Mouse (Mus musculus): ENCODE measurements at regions not wholly inside any gene's neighbourhood (a gene's known extent, or its start where the extent isn't known, plus 50 kb on each side); places are given as distances from the start of the nearest gene placed in this dataset.

- no peak for DNase-seq (ENCODE audit: low spot score in 2 of 2)
Observed at GRCm38 (mm10) chr16:95929700-95930435, 60.9 kb downstream of the Psmg1 start.

GRCm38 (mm10) chr16:95928290-95929260 is 62.2 kb downstream of the Psmg1 start:
- no peak for DNase-seq (ENCODE audit: low spot score in 2 of 2)

DNA sequence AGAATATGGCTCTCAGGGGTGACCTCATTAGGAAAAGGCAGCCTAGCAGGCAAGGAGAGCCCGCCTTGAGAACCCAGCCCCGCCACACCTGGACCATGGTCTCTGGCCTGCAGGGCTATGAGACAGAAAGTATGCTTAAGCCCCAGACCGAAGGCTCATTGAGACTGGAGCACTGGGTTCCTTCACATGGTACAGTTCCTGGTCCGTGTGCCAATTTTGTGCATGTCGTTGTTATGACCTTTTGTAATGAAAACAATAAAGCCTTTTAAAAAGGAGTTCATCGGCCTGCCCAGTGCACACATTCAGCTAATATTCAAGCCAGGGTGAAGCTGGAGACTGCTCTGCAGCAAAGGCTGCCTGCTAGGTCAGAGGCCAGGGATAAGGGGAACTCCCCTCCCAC is 64.2 kb downstream of the Psmg1 start:
- DNase-seq (ENCODE audit: low spot score in 2 of 2): no peak

DNA sequence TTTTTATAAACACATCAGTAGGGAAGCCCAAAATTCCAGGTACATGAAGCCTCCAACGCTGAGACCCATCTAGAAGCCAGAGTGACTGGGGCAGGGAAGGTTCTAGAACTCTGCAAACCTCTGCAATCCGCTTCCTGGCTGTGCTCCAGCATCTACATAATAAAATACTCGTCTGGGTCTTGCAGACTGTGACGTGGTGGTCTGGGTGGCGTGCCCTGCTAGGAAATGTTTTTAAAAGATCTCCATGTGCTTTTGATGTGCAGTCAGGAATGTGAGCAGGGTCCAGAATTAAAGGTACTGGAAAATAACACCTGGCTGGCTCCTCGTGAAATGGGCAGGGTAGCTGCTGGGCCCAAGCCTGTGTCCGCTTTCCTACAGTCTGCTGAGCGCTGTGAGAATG is 66.0 kb downstream of the Psmg1 start:
- DNase-seq (ENCODE audit: low spot score in 2 of 2): no peak

DNA sequence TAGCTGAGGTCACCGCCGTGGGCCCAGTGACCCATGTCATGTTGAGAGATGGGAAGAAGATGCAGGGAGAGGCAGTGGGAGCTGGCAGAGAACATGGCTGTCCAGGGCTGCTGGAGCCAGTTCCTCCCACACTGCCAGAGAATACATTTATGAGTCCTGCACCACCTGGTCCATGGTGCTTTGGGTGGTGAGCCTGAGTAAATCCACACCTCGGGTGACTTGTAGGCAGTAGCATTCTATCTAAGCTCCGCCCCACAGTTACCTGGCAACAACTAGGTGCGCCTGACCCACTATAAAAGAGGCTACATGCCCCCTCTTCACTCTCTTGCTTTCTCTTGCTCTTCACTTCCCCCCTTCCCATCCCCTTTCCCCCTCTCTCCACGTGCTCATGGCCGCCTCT is 66.8 kb downstream of the Psmg1 start:
- DNase-seq (ENCODE audit: low spot score in 2 of 2): no peak

DNA sequence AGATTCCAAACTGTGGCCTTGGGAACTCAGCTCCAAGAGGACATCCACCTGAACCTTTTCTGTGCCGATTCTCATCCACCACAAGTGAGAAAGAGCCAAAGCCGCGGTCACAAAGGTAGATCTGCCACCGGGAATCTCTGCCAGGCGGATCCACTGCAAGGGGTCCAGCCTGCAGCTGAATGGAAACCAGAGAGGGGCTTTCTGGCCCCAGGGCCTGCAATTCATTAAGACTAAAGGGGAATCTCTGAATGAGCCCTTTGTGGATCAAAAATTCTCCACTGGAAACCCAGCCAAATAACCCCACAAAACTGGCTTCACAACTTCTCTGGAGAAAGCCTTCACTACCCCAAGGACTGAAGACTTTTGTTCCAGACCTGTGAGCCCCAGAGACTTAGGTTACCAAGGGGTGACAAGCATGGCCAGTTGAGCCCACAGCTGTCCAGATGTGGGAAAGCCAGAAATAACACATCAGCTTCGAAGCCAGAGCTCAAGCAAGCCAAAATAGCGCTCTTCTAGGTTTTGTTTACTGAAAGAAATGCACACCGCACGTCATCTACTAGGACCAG is 68.3 kb downstream of the Psmg1 start:
- DNase-seq (ENCODE audit: low spot score in 2 of 2): no peak

GRCm38 (mm10) chr16:95921169-95921568 is 69.6 kb downstream of the Psmg1 start:
- no peak for DNase-seq (ENCODE audit: low spot score in 2 of 2)

DNA sequence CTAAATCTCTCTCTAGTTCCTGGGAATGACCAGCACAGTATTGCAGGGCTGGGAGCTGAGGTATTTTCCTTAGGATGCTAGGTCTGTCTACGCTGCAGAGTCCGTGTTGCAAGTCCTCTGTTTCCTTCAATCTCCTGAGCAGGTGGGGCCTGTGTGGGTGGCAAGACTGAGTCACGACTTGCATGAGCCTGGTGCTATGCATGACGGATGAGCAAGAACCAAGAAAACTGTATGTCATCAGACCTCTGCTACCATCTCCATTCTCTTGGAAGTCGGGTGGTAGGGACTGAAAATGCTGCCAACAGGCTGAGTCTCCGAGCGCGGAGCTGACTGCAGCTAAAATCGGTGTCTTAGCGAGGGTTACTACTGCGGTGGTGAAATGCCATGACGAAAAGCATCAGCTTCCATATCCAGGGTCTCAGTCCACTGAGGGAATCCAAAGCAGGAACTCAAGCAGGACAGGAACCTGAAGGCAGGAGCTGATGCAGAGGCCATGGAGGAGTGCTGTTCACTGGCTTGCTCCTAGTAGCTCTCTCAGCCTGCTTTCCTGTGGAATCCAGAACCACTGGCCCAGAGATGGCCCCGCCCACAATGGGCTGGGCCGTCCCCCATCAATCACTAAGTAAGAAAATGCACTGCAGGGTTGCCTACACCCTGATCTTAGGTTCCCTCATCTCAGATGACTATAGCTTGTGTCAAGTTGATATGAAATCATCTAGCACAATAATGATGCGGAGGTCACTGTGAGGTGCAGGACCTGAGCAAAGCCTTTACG is 71.9 kb downstream of the Psmg1 start:
- DNase-seq (ENCODE audit: low spot score in 2 of 2): no peak

- no peak for DNase-seq (ENCODE audit: low spot score in 2 of 2)
Observed at GRCm38 (mm10) chr16:95917635-95918407, 72.9 kb downstream of the Psmg1 start.

DNA sequence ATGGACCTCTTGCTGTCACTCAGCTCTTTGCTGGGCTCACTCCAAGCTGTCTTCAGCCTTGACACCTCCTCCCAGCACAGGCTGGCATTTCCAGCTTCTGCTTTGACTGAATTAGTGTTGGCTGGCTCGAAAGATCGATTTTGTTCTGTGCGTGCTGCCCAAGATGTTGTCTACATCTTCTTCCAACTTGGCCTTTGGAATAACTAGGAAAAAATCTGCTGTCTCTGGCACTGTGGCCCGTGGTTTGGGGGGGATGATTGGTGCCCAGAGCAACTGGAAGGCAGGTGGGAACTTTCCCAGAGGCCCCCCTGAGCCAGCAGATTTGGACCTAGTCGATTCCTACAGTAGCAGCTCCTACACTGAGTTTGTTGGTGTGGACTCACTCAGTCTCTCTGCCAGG is 76.9 kb downstream of the Psmg1 start:
- peak in 1 of 2 experiments; percentile 31 for DNase-seq (ENCODE audit: low spot score in 2 of 2)

GRCm38 (mm10) chr16:95904531-95905165 is 86.1 kb downstream of the Psmg1 start:
- DNase-seq (ENCODE audit: low spot score in 2 of 2): no peak

DNA sequence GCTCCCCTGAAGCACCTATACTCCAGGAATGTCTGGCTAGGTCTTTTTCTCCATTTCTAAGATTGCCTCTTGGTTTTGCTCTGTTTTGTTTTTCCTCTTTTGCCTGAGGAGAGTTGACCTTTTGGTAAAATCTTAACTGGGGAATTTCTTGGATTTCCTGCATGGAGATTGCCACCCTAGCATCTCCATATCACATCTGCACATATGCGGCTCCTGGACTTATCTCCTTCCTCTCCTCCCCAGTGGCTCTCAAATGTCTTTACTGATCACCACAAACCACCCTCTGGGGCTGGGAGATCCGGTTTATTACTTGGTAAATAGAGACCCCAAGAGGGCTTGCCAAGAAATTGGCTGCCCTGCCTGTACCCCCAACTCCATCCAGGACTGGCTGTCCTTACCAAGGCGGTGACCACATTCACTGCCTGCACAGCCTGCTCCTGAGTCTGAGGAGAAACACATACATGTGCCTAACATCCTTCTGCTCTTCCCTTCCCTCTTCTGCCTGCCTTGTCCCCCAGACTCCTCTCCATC is 87.3 kb downstream of the Psmg1 start:
- no peak for DNase-seq (ENCODE audit: low spot score in 2 of 2)

DNA sequence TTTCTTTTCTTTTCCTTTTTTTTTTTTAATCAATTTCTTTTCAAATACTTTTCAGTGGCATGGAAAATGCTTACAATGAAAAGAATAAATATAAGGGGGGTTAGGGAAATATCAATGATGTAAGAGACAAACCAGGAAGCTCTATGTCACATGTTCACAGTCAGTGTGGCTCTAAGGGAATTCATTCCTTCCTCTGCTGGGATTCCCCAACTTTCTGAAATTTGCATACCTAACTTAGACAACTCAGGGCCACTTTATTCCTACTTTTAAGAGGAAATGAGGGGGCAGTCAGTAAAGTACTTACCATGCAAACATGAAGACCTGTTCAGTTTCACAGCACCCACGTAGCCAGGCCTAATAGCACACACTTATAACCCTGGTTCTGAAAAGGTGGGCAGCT is 88.6 kb downstream of the Psmg1 start:
- no peak for DNase-seq (ENCODE audit: low spot score in 2 of 2)

DNA sequence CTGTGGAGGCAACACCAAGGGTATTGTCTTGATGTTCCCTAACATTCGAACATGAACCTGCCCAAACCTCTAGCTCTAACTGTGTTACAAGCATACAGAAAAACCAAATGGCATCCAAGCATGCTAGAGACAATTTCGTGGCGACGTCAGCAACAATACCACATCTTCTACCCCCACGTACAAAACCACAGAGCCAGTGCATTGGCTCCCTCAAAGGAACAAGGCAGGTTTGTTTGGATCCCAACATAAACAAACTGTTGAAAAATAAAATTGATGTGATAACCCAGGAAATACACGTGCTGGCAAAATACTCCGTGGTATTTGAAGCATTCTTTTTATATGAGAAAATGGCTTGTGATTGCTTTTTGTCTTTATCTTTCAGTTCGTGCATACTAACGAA is 89.4 kb downstream of the Psmg1 start:
- no peak for DNase-seq (ENCODE audit: low spot score in 2 of 2)

DNA sequence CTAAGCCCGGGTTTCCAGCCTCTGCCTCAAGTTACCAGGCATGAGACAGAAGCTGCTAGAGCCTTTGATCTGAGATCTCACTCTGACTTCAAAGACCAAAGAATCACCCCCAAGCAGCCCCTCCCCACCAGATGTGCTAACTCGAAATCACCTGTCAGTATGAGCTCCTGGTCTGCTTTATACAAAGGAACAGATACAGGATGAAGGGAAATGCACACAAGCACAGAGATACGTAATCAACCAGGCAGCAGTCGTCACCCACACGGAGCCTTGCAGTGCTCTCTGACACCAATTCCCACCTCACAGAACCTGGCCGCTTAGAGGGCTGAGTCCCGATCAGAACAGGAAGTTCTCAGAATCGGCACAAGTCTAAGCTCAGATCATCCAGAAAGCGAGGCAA is 90.6 kb downstream of the Psmg1 start:
- no peak for DNase-seq (ENCODE audit: low spot score in 2 of 2)

DNA sequence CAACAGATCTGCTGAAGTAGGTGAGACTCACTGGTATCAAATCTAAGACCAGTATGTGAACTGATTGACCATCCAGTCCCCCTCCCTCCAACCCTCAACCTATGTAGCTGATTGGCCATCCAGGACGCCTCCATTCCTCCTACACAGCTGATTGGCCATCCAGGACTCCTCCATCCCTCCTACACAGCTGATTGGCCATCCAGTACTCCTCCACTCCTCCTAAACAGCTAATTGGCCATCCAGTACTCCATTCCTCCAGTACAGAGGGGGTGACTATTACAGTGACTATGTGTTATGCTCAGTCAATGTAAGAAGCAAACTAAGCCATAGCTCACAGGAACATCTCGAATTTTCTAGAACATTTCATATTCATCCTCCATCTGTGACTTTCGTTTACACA is 91.1 kb downstream of the Psmg1 start:
- DNase-seq (ENCODE audit: low spot score in 2 of 2): no peak

GRCm38 (mm10) chr16:95897843-95898242 is 92.9 kb downstream of the Psmg1 start:
- DNase-seq (ENCODE audit: low spot score in 2 of 2): no peak

DNA sequence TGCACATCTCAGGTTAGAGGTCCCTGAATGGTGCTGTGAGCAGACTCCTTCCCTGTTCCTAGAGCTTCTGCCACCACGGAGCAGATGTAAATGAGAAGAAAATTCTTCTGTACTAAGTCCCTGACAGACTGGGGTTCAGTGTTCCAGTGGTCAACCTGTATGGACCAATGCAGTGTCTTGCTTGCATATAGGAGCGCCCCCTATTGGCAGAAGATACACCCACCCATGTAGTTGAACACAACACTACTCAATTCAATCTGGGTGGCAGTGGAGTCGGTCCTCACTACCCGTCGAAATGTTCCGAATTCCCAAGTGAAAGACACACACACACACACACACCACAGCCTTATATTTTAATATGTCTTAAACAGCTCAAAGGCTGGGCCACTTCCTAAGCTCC is 94.6 kb downstream of the Psmg1 start:
- DNase-seq (ENCODE audit: low spot score in 2 of 2): no peak

DNA sequence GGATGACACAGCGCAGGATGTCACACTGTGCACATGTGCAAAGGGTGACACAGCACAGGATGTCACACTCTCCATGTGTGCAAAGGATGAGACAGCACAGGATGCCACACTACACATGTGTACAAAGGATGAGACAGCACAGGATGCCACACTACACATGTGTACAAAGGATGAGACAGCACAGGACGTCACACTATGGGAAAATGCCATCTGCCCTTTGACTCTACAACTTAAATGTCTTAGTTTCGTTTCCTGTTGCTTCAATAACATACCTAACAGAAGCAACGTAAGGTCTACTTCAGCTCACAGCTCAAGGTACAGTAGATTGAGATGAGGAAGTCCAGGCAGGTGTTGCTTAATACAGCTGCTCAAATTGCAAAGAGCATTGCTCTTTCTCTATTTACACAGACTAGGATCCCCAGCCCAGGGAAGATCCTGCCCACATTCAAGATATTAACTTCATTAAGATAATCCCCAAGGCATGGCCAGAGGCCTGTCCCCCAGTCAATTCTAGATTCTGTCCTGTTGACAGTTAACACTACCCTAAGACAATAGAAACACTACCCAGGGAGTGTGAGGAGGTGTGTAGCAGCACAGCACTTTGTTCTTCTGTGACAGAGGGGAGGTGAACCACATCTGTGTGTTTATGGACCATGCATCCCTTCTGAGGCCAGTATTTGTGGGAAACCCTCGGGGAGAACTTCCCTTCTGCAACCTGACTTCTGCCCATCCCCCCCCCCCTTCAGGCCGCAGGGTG is 97.0 kb downstream of the Psmg1 start:
- DNase-seq (ENCODE audit: low spot score in 2 of 2): no peak

DNA sequence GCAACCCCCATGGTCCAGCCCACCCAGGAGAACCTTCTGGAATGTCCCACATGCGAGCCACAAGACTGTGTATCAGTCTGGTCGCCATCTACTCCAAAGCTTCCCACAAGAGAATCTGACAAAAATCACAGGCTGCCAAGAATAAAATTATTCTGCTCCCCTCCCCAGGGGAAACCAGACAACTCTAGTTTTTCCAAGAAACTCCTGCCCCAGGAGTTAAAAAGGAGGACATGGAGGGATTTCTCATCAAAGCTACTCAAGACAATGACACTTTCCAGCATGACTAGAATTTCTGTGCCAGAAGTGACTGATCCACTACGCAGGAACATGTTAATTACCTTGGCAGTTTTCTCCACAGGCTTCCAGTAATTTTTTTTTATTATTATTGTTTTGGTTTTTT is 98.4 kb downstream of the Psmg1 start:
- DNase-seq (ENCODE audit: low spot score in 2 of 2): no peak

Data from frontal cortex, postnatal 14 days (tissue).